Mouse (Mus musculus) spleen, adult 2 months (tissue): Measurements from ENCODE around the gene Nipsnap1. TPM values are rescaled to one million over a fixed set of nuclear protein-coding genes. Genes with fewer than 3 reads are reported as not detected.
A peak's percentile ranks its signal among the peaks of the same experiment; 100 is the strongest.

Experiments used
- DNase-seq, 2 experiments: peaks; one replicate each; pipeline versions ENCODE4 v3.0.0 to v3.0.0-alpha.2; 2012 to 2021; ENCODE audit warnings: low spot score in 2 of 2, low read depth in 1 of 2
- H3K27ac ChIP-seq: fragments of 200-500 bp; 2 replicates; pipeline ENCODE4 v1.5.1; 2012; ENCODE audit warnings: low read length, inconsistent platforms; ENCODE audit not compliant: insufficient read depth
- H3K27me3 ChIP-seq: fragments of 200-500 bp; 2 replicates; pipeline ENCODE4 v1.6.1; 2012; ENCODE audit warnings: mild to moderate bottlenecking, moderate library complexity, low read length, inconsistent platforms; ENCODE audit not compliant: control insufficient read depth, insufficient read depth
- H3K36me3 ChIP-seq: fragments of 200-500 bp; 2 replicates; pipeline ENCODE4 v1.6.1; 2012; ENCODE audit warnings: mild to moderate bottlenecking, low read length, inconsistent platforms; ENCODE audit not compliant: control insufficient read depth, insufficient read depth
- H3K4me1 ChIP-seq: fragments of 200-500 bp; 2 replicates; pipeline ENCODE4 v1.6.1; 2011; ENCODE audit warnings: inconsistent platforms; ENCODE audit not compliant: control insufficient read depth, insufficient read depth, insufficient read length
- H3K4me3 ChIP-seq: fragments of 200-500 bp; 2 replicates; pipeline ENCODE4 v1.5.1; 2011; ENCODE audit warnings: mild to moderate bottlenecking, inconsistent platforms; ENCODE audit not compliant: insufficient read depth, insufficient read length; ENCODE audit errors: extremely low read depth
- CTCF ChIP-seq: fragments of 200-500 bp; IDR thresholded peaks from 2 replicates; pipeline ENCODE4 v1.5.1; 2011; ENCODE audit warnings: mild to moderate bottlenecking, inconsistent platforms; ENCODE audit not compliant: insufficient read depth, insufficient read length, insufficient replicate concordance; ENCODE audit errors: extremely low read depth
- POLR2A ChIP-seq: fragments of 200-500 bp; IDR thresholded peaks from 2 replicates; pipeline ENCODE4 v1.6.1; 2011; ENCODE audit warnings: low read depth, low read length, inconsistent platforms
- WGBS: fragments of 180-500 bp; shearing (Covaris S2); methylation state at CpG from one replicate; pipeline ENCODE4 v1.1.7; 2018; 5-methylcytosine and 5-hydroxymethylcytosine counted together
- polyA plus RNA-seq: library from polyadenylated mRNA; depleted of rRNA; stranded (reverse); fragments of >200 nt; gene quantifications from 2 replicates; pipeline ENCODE4 v1.2.3, GENCODE M21; 2012

Gene Nipsnap1
- polyA plus RNA-seq, 1 experiment: 12.0 TPM

DNA sequence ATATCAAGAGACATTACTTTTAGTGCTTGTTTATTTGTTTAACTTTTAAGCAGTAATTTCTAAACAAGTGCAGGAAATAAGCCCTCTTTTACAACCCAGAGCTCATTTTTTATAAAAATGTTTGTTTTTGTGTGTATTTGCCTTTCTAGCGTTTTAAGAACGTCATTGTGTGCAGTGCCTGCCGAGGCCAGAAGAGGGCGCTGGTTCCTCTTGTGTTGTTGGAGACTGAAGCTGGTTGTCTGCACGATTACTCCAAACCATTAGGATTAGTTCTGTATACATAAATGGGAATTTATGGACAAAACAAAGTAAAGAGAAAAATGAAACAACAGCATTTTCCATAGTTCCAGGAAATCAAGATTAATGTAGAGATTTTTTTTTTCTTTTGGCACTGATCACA lies 26.7 kb downstream of the Nipsnap1 start:
- Histone ChIP-seq H3K4me1 (peaks cover 3% of the 10 kb centered on the region; the same call in 1 of the 2 replicates), H3K4me3 (no peak overlapping the region), H3K27ac (no peak overlapping the region), H3K27me3 (no peaks in the 10 kb centered on the region), H3K36me3 (peaks cover 25% of the 10 kb centered on the region)
- DNase-seq: no peak
- TF ChIP-seq CTCF (peak; percentile 28; the same call in 1 of the 2 replicates), POLR2A (no peak)
- WGBS: 79% methylated on average over 5 of the region's 5 CpGs

DNA sequence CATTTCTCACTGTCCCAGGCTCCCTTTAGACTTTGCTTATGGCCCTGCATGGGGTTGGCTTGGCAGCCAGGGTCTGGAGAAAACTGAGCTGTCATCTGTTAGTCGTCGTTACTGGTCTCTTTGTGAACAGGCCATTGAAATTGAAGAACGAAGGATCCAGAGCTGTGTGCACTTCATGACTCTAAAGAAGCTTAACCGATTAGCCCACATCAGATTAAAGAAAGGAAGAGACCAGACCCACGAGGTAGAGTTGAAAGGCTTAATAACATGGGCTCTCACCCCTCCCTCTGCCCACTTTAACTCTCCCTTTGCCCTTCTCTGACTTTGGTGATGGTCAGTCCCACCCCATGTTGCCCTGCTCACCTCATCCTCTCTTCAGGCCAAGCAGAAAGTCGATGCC lies 28.2 kb downstream of the Nipsnap1 start:
- TF ChIP-seq CTCF: no peak
- no peak for TF ChIP-seq POLR2A
- H3K36me3 ChIP-seq: peaks cover 28% of the 10 kb centered on the region
- DNase-seq: no peak
- no peak overlapping the region for H3K4me3 ChIP-seq
- no peaks in the 10 kb centered on the region; the same call in 1 of the 2 replicates for H3K4me1 ChIP-seq
- WGBS: 93% methylated on average over 6 of the region's 6 CpGs
- no peak overlapping the region for H3K27ac ChIP-seq
- H3K27me3 ChIP-seq: no peaks in the 10 kb centered on the region

DNA sequence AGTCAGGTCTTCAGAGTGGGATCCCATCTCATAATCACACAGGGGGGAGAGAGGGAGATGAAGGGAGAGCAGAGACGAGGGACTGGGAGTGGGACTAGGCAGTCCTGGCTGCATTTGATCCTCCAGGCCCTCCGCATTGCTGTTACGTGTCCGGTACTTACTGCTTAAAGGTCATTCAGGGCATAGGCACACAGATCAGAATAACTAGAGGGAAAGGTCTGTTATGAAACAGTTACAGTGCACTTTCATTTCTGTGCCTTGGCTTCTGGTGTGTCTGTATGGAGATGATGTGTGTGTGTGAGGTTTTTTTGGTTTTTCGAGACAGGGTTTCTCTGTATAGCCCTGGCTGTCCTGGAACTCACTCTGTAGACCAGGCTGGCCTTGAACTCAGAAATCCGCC lies 32.5 kb downstream of the Nipsnap1 start:
- TF ChIP-seq CTCF: no peak
- TF ChIP-seq POLR2A: no peak
- no peak for DNase-seq
- Histone ChIP-seq H3K27me3 (no peaks in the 10 kb centered on the region), H3K36me3 (peaks cover 33% of the 10 kb centered on the region), H3K4me1 (no peaks in the 10 kb centered on the region), H3K4me3 (no peak overlapping the region), H3K27ac (no peak overlapping the region)
- 92% methylated on average over 6 of the region's 6 CpGs for WGBS

DNA sequence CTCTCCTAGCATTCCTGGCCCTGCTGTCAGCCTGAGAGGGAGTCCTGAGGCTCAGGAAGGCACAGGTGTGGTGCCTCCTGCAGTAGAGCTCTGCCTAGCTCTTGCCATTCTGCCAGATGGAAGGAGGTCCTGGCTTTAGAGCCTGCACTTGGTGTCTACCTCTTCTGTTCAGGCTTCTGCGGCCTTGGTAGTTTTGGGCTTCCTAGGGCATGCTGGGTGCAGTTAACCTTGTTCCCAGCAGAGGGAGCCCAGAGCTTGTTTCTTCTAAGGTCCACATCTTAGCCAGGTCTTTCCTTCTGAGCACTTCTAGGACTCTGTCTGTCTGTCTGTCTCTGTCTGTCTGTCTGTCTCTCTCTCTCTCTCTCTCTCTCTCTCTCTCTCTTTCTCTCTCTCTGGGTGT lies 42.3 kb downstream of the Nipsnap1 start:
- Histone ChIP-seq H3K4me3 (no peak overlapping the region), H3K27me3 (no peaks in the 10 kb centered on the region), H3K27ac (no peak overlapping the region), H3K36me3 (peaks cover 33% of the 10 kb centered on the region), H3K4me1 (no peaks in the 10 kb centered on the region)
- TF ChIP-seq CTCF (peak; percentile 66; the same call in 1 of the 2 replicates), POLR2A (no peak)
- peak; percentile 18 to 41 for DNase-seq
- WGBS: 46% methylated on average over 1 of the region's 1 CpGs

DNA sequence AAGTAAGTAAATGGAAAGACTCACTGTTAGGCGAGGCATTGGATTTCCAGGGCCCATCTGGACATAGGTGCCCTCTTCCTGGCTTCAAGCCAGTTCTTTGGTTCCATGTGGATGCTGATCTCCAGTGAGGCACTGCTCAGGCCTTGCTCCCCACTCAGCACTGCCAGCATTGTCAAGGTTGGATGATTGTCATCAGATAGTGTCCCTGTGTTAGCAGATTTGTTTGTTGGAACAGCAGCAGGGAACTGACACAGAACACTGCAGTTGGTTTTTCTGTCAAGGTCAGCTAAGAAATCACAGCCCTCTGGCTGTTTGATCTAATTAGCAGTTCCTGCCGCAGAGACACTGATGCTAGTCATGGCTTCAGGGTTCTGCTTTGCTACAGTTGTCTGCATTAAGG lies 47.5 kb downstream of the Nipsnap1 start:
- H3K4me3 ChIP-seq: no peak overlapping the region
- no peak for DNase-seq
- 88% methylated on average over 2 of the region's 2 CpGs for WGBS
- peaks cover 48% of the 10 kb centered on the region for H3K36me3 ChIP-seq
- no peaks in the 10 kb centered on the region for H3K27me3 ChIP-seq
- H3K4me1 ChIP-seq: no peaks in the 10 kb centered on the region
- H3K27ac ChIP-seq: no peak overlapping the region
- TF ChIP-seq POLR2A (no peak), CTCF (no peak)

DNA sequence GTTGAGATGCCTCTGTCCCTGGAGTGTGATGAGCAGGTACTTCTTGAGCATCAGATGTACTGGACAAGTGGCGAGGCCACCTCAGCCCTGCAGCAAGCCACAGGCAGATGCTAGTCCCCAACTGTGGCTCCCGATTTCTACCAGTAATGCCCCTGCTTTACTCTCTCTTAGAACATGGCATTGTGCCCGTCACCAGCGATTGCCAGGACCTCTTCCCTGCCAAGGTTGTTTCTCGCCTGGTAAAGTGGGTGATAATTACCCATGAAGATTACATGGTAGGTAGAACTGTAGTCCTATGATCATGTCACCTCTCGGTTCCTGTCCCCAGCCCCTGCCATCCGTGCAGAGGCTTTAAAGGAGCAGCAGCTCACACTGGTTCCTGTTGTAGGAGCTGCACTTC lies 48.0 kb downstream of the Nipsnap1 start:
- Histone ChIP-seq H3K27ac (no peak overlapping the region), H3K27me3 (no peaks in the 10 kb centered on the region), H3K36me3 (peaks cover 51% of the 10 kb centered on the region), H3K4me1 (no peaks in the 10 kb centered on the region), H3K4me3 (no peak overlapping the region)
- DNase-seq: no peak
- WGBS: 95% methylated on average over 7 of the region's 7 CpGs
- TF ChIP-seq CTCF (no peak), POLR2A (no peak)

DNA sequence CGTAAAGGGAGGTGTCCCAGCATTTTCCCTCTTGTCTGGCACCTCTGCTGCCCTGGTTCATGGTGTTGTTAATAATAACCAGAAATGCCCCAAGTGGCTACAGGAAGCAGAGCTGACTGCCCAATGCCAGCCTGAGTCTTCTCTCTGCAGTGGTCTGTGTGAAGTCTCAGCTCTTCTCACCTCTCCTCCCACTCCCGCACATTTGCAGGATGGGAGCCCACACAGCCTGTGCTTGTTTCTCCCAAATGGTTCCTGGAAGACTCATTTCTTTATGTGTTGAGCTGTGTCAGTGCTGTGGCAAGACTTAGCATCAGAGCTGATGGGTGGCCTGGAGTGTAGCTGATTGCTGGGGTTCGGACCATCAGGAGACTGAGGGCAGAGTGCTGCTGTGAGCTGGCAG lies 53.5 kb downstream of the Nipsnap1 start:
- Histone ChIP-seq H3K27ac (no peak overlapping the region), H3K4me3 (no peak overlapping the region), H3K4me1 (no peaks in the 10 kb centered on the region), H3K27me3 (no peaks in the 10 kb centered on the region), H3K36me3 (peaks cover 44% of the 10 kb centered on the region)
- TF ChIP-seq POLR2A: no peak
- TF ChIP-seq CTCF: no peak
- WGBS: 95% methylated on average over 3 of the region's 3 CpGs
- DNase-seq: no peak
